Mouse (Mus musculus): ENCODE data around the gene Ift81.

The Ift81 gene

DNA sequence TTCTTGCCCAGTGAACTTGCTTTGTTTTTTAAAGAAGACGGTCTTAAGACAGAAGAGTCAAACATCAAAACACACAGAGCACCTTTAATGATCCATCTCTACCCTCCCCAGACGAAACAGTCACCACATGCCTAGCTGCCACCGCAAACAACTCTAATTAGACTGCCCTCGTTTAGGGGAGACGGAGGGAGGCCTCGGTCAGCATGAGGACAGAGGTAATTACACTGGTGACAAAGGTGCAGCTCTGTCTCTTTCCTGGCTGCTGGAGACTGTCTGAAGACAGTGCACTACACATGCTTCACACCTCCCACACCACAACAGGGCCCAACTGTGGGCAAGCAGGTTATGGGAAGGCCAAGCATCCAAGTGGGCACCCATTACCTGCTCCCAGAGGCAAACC, 66.5 kb downstream of the Ift81 start:
- peak; percentile 29 for DNase-seq (ENCODE audit: low spot score)

DNA sequence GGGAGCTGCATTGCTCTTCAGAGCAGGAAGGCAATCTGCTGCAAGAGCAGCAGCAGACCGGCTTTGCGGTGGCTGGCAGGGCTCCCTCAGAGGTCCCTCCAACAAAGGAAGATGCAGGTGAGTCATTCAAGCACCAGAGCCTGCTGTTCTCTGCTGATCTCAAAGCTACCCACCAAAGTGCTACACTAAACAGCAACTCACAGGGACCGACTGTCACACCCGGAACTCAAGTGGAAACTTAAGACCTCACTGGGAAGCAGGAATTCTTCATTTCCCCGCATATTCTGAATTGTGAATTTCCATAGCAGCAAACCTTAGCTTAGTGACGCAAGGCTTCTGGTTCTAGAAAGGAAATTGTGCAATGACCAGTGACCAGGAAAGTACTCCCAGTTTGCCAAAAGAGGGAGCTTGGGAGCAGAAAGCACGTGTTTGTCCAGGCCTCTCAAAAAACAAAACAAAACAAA, 67.0 kb downstream of the Ift81 start:
- peak; percentile 63 for DNase-seq (ENCODE audit: low spot score)

- no peak for DNase-seq (ENCODE audit: low spot score)
Measured at GRCm38 (mm10) chr5:122543392-122543791, 70.9 kb downstream of the Ift81 start.

DNA sequence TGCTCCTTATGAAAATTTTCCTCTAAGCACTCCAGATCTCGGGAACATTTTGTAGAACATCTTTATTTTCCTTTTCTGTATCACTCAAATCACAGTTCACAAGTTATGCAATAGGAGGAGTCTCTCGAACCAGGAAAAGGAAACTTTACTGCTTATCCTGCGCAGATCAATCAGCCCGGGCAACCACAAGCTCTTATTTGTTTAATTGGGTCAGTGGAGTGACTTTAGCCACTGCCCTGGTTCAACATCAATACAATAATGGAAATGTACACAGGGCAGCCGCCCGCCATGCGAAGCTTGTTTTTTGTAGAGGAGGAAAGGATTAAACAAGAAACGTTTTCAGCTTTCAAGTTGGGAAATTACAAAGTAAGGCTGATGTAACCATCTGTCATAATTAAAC, 72.4 kb downstream of the Ift81 start:
- DNase-seq (ENCODE audit: low spot score): no peak

- no peak for DNase-seq (ENCODE audit: low spot score)
Measured at GRCm38 (mm10) chr5:122538077-122538476, 76.2 kb downstream of the Ift81 start.

DNA sequence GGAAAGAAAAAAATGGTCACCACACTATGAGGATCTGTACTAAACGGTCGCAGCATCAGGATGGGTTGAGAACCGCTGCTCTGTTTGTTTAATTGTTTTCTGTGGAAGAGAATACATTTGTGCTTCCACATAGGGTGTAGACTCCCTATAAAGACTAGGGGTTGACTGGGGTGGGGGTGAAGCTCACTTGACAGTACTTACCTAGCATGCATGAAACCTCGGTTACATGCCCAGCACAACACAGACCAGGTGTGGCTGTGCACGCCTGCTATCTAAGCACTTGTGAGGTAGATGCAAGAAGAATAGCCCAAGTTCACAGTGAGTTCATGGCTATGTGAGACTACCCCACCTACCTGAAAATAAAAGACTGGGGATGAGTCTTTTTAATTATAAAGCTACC, 76.7 kb downstream of the Ift81 start:
- no peak for DNase-seq (ENCODE audit: low spot score)

DNA sequence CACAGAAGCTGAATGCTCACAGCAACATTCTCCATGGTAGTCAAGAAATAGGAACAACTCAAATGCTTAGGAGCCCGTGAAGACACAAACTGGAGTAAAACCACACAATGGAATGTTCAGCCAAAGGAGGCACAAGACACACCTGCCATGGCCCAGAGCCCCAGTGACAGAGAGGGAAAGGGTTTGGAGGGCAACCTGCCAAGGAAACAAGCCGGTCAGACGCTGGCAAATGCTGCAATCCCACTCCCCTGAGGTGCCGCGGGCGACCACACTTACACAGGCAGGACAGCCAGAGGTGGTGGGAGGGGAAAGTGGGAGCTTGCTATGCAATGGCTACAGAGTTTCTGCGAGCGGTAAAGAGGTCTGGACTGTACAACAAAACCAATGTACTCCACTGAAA, 80.4 kb downstream of the Ift81 start:
- DNase-seq (ENCODE audit: low spot score): no peak

- no peak for DNase-seq (ENCODE audit: low spot score)
Measured at GRCm38 (mm10) chr5:122529913-122530604, 84.3 kb downstream of the Ift81 start.

DNA sequence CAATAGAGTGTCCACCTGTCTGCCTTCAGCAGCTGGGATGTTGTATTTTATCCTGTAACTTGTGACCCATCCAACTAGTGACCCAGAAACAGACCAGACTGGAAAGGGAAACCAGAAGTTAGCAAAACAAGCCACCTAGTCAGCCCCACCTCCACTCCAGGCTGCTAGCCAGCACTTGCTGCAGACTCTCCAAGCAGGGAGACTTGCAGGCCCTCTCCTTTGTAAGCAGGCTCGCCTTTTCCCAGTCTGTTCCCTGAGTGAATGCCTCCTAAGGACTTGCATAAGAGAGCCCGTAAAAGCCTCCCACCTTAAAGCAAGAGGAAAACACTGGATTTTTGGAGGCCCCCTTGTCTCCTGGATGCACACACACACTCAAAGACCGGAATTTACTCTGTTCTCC, 85.0 kb downstream of the Ift81 start:
- DNase-seq (ENCODE audit: low spot score): no peak

DNA sequence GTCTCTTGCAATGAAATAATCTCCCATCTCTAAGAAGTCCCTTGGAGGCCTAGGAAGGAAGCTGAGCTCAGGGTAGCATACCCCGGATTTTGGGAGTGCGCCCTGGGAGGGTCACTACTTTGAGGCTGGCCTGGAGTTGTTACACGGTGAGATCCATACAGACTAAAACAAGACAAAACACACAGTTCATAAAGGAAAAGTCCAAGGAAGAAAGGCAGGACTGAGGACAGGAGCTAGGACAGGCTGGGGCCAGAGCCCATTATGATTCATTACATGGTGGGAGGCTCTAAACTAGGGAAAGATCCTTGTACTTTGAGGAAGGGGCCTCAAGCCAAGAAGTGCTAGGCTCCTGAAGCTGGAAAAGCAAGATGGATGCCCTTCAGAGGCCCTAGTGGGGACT, 85.7 kb downstream of the Ift81 start:
- no peak for DNase-seq (ENCODE audit: low spot score)

GRCm38 (mm10) chr5:122527761-122528160, 86.6 kb downstream of the Ift81 start:
- no peak for DNase-seq (ENCODE audit: low spot score)

GRCm38 (mm10) chr5:122526878-122527730, 87.2 kb downstream of the Ift81 start:
- DNase-seq (ENCODE audit: low spot score): no peak

- DNase-seq (ENCODE audit: low spot score): no peak
Measured at GRCm38 (mm10) chr5:122526405-122526804, 87.9 kb downstream of the Ift81 start.

GRCm38 (mm10) chr5:122525238-122525931, 88.9 kb downstream of the Ift81 start:
- DNase-seq (ENCODE audit: low spot score): no peak

- no peak for DNase-seq (ENCODE audit: low spot score)
Measured at GRCm38 (mm10) chr5:122524854-122525237, 89.5 kb downstream of the Ift81 start.

- no peak for DNase-seq (ENCODE audit: low spot score)
Measured at GRCm38 (mm10) chr5:122524244-122524643, 90.1 kb downstream of the Ift81 start.

GRCm38 (mm10) chr5:122521130-122521473, 93.2 kb downstream of the Ift81 start:
- DNase-seq (ENCODE audit: low spot score): no peak

- no peak for DNase-seq (ENCODE audit: low spot score)
Measured at GRCm38 (mm10) chr5:122520254-122521129, 93.8 kb downstream of the Ift81 start.

- no peak for DNase-seq (ENCODE audit: low spot score)
Measured at GRCm38 (mm10) chr5:122519043-122519660, 95.2 kb downstream of the Ift81 start.

GRCm38 (mm10) chr5:122518247-122518646, 96.1 kb downstream of the Ift81 start:
- no peak for DNase-seq (ENCODE audit: low spot score)

- DNase-seq (ENCODE audit: low spot score): no peak
Measured at GRCm38 (mm10) chr5:122516901-122517300, 97.4 kb downstream of the Ift81 start.

All from retina, embryonic 14.5 days (tissue).